Mouse (Mus musculus) thymus, adult 2 months (tissue): ENCODE results near the gene Dcun1d4. TPM values are rescaled to one million over a fixed set of nuclear protein-coding genes. Genes with fewer than 3 reads are reported as not detected.
"Not testable (repeated sequence)": the region's sequence is repeated elsewhere in the genome, so short reads cannot be mapped to it uniquely, and the experiment has no call there.

Experiments used
- DNase-seq: peaks from one replicate; pipeline ENCODE4 v3.0.0; 2021
- H3K27ac ChIP-seq: fragments of 200-500 bp; 2 replicates; pipeline ENCODE4 v1.5.1; 2012; ENCODE audit warnings: low read length, control low read depth; ENCODE audit not compliant: control insufficient read depth, insufficient read depth
- H3K27me3 ChIP-seq: fragments of 200-500 bp; 2 replicates; pipeline ENCODE4 v1.6.1; 2012; ENCODE audit warnings: mild to moderate bottlenecking, low read length, moderate library complexity, mixed read lengths; ENCODE audit not compliant: control insufficient read depth, insufficient read depth
- H3K36me3 ChIP-seq: fragments of 200-500 bp; 2 replicates; pipeline ENCODE4 v1.6.1; 2012; ENCODE audit warnings: mild to moderate bottlenecking, low read length, moderate library complexity; ENCODE audit not compliant: control insufficient read depth, insufficient read depth
- H3K4me1 ChIP-seq: fragments of 200-500 bp; replicated peaks from 2 replicates; pipeline ENCODE4 v1.6.1; 2012; ENCODE audit warnings: low read length; ENCODE audit not compliant: control insufficient read depth, insufficient read depth
- H3K4me3 ChIP-seq: fragments of 200-500 bp; 2 replicates; pipeline ENCODE4 v1.5.1; 2012; ENCODE audit warnings: mild to moderate bottlenecking, low read length, control low read depth, moderate library complexity; ENCODE audit not compliant: control insufficient read depth, insufficient read depth
- CTCF ChIP-seq: fragments of 200-500 bp; IDR thresholded peaks from 2 replicates; pipeline ENCODE4 v1.5.1; 2012; ENCODE audit warnings: mild to moderate bottlenecking, control low read depth, low read length, moderate library complexity, borderline replicate concordance; ENCODE audit not compliant: control insufficient read depth, poor library complexity, insufficient read depth; ENCODE audit errors: extremely low read depth
- POLR2A ChIP-seq: fragments of 200-500 bp; IDR thresholded peaks from 2 replicates; pipeline ENCODE4 v1.6.1; 2012; ENCODE audit warnings: mild to moderate bottlenecking, low read length, control low read depth, moderate library complexity; ENCODE audit not compliant: control insufficient read depth, poor library complexity, insufficient read depth; ENCODE audit errors: extremely low read depth
- WGBS: fragments of 180-500 bp; shearing (Covaris S2); methylation state at CpG from one replicate; pipeline ENCODE4 v1.1.7; 2018; 5-methylcytosine and 5-hydroxymethylcytosine counted together
- polyA plus RNA-seq: library from polyadenylated mRNA; depleted of rRNA; stranded (reverse); fragments of >200 nt; gene quantifications from 2 replicates; pipeline ENCODE4 v1.2.3, GENCODE M21; 2012

The Dcun1d4 gene
- polyA plus RNA-seq, 1 experiment = 3.9 TPM

DNA sequence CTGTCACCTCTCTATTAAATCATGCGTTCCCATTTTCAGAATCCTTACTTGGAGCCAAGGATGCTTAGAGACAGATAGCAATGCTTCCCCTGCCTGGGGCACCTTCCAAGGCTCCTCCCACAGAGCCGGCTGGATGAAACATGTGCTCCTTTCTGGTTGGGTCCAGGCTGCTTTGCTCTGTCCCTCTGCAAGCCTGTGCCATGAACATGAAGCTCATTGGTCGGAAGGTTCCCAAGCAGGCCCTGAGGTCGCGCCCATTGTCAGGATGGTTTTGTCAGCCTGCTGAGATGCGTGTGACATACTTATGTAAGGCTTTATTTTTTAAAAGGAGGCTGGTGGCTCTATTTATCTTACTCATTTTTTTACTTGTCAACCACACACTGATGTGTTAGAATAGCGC is 95.9 kb downstream of the Dcun1d4 start:
- no peaks in the 10 kb centered on the region for H3K36me3 ChIP-seq

DNA sequence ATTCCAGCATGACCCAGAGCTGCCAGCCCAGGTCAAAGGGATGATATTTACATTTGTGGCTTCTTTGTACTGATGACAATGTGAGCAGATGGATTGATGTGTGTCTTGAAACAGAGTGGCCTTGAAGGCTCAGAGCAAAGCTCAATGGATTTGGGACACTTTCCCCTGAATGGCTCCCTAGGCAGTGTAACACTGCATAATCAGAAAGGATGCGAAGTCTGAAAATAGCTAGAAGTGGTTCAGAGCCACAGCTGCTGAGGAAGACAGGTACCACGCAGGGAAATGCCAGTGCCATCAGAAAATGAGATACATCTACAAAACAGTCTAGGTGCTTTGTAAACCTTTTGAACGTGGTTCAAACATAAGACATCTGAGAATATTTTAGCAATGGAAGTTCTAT is 97.3 kb downstream of the Dcun1d4 start:
- Histone ChIP-seq H3K27me3 (no peaks in the 10 kb centered on the region), H3K4me1 (no peaks in the 10 kb centered on the region), H3K4me3 (no peak overlapping the region), H3K27ac (no peak overlapping the region), H3K36me3 (no peaks in the 10 kb centered on the region)
- TF ChIP-seq POLR2A (no peak), CTCF (no peak)
- 86% methylated on average over 3 of the region's 3 CpGs for WGBS
- DNase-seq = no peak

More for the DNA sequence above, 95.9 kb downstream of the Dcun1d4 start:
- no peak for DNase-seq
- Histone ChIP-seq H3K4me1 (no peaks in the 10 kb centered on the region), H3K27ac (no peak overlapping the region), H3K4me3 (no peak overlapping the region), H3K27me3 (no peaks in the 10 kb centered on the region)
- TF ChIP-seq CTCF (no peak), POLR2A (no peak)
- 86% methylated on average over 7 of the region's 7 CpGs for WGBS

DNA sequence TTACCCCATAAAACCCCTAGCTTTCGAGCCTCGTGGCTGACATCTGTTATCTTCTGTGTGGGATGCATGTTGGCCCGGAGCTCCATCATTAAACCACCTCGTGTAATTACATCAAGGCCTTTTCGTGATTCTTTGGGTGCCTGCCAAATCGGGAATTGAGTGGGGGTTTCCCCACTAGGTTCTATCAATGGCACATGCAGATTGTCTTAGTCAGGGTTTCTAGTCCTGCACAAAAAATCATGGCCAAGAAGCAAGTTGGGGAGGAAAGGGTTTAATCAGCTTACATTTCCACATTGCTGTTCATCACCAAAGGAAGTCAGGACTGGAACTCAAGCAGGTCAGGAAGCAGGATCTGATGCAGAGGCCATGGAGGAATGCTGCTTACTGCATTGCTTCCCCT is 103.2 kb downstream of the Dcun1d4 start:
- not testable (repeated sequence) for H3K27me3 ChIP-seq, H3K27ac ChIP-seq, H3K36me3 ChIP-seq, H3K4me3 ChIP-seq, DNase-seq, H3K4me1 ChIP-seq
- WGBS = 91% methylated on average over 6 of the region's 6 CpGs

DNA sequence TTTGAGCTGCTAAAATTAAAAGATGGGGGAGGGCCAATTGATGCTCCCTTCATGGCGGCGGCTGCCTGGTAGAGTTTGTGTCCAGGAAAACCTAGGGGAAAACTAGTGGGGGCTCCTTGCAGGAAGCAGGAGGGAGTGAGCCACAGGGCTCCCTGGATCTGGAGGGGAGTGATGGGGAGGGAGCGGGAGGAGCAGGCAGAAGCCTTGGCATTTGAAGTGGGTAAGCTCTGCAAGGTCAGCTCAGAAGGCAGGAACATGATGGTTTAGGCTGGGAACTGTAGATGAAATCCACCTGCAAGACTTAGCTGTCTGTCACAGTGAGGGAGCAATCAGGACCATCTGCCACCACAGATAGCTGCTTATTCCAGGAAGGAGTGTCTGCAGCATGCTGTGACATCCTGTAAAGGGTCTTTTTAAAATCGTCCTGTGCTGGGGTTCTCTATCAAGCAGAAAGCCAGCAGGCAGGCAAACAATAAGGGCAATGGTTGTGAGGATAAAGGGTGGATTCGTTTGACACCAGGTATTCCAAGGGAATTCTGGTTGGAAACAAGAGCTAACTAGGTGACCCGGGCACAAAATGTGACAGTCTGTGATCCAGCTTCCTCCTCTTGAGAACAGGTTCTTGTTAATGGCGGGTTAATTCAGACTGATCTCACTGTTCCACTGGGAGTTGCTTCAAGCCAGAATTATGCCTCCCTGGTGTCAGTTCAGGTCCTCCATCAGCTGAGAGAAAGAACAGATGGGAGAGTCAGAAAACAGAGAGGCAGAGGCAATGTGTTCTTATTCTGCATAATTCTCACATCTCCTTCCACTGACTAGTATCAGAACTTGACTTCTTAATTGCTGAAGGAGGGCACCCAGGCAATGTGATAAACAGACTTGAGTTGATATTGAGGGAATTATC is 104.7 kb downstream of the Dcun1d4 start:
- Histone ChIP-seq H3K27me3 (no peaks in the 10 kb centered on the region), H3K36me3 (no peaks in the 10 kb centered on the region), H3K27ac (no peak overlapping the region), H3K4me1 (no peaks in the 10 kb centered on the region), H3K4me3 (no peak overlapping the region)
- TF ChIP-seq POLR2A = no peak
- no peak for TF ChIP-seq CTCF
- 61% methylated on average over 7 of the region's 7 CpGs for WGBS
- DNase-seq = no peak

DNA sequence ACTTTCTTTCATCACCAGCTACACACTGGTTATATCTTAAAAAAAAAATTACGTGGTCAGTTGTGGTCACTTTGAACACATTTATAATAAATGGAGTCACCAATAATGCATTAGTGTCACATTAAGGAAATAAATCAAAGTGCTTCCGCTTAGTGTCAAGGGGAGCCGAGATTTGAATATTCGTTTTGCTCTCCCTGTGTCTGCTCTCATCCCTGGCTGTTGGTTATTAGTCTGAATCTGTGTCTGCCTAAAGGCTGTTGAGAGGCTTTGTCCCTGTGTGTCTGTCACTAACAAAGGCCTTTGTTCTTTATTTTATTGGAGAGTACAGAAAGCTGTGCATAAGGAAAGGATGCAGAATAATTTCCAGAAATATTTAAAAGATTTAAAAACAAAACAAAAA is 105.8 kb downstream of the Dcun1d4 start:
- TF ChIP-seq POLR2A = no peak
- TF ChIP-seq CTCF = no peak
- H3K27ac ChIP-seq = no peak overlapping the region
- 85% methylated on average over 4 of the region's 4 CpGs for WGBS
- no peak for DNase-seq
- no peak overlapping the region for H3K4me3 ChIP-seq
- no peaks in the 10 kb centered on the region for H3K4me1 ChIP-seq
- H3K27me3 ChIP-seq = no peaks in the 10 kb centered on the region
- no peaks in the 10 kb centered on the region for H3K36me3 ChIP-seq

DNA sequence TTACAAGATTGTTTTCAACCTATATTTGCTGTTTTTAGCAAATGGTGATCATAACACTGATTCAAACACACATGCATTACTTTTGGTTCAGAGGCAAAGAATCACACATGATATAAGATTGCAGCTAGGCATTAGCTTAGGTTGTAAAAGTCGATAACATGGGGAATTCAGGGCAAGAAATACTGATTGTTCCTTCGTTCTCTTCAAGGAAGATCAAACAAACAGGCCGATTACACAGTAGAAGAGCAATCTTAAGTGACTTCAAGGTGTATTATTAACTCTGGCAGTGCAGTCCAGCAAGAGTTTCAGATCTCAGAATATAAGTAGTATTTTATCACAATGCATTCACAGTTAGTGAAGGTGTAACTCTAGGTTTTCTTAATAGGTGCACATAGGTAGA is 106.3 kb downstream of the Dcun1d4 start:
- H3K36me3 ChIP-seq = no peaks in the 10 kb centered on the region
- 92% methylated on average over 3 of the region's 3 CpGs for WGBS
- H3K4me3 ChIP-seq = no peak overlapping the region

DNA sequence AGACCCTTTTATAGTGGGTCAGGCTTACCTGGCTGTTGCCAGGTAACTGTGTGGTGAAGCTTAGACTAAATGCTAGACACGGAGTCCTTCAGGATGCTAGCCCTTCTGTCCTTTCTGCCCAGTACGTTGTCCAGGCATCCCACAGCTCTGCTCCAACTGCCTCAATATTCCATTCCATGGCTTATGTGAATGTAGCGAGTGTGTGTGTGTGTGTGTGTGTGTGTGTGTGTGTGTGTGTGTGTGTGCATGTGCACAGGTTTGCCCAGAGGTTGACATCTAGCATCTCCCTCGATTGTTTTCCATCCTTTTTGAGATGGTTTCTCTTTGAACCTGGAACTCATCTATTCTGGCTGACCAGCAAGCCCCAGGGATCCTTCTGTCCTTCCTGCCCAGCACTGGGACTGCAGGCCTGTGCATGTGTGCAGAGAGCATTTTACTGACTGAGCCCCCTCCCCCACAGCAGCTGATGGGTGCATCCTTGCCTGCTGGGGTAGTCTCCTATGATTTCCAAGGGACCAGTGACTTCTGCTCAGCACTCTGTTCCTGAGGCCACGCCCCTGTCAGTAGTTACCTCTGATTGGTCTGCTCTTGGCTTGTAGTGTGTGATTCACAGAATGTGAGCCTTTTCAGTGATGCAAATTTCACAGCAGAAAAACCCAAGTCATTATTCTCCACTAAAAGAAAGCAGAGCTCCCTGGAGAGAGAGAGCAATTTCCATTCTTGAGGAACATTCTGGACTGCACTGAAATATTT is 118.3 kb downstream of the Dcun1d4 start:
- TF ChIP-seq CTCF (no peak), POLR2A (no peak)
- no peak for DNase-seq
- Histone ChIP-seq H3K27ac (no peak overlapping the region), H3K4me1 (no peaks in the 10 kb centered on the region), H3K27me3 (no peaks in the 10 kb centered on the region), H3K4me3 (no peak overlapping the region), H3K36me3 (no peaks in the 10 kb centered on the region)
- WGBS = 84% methylated on average over 5 of the region's 5 CpGs

More for the DNA sequence above, 106.3 kb downstream of the Dcun1d4 start:
- no peak for DNase-seq
- no peaks in the 10 kb centered on the region for H3K4me1 ChIP-seq
- TF ChIP-seq CTCF = no peak
- no peak for TF ChIP-seq POLR2A
- H3K27me3 ChIP-seq = no peaks in the 10 kb centered on the region
- H3K27ac ChIP-seq = no peak overlapping the region
